Mouse (Mus musculus) bone marrow macrophage, adult 2 months (primary cell): ENCODE data around the gene Mef2d. TPM values are rescaled to one million over a fixed set of nuclear protein-coding genes. Genes with fewer than 3 reads are reported as not detected.

Experiments used
- H3K27ac ChIP-seq: 2 replicates; pipeline ENCODE4 v1.5.1; 2012; ENCODE audit warnings: low read depth, low read length; ENCODE audit not compliant: insufficient read depth
- H3K4me1 ChIP-seq: 2 replicates; pipeline ENCODE4 v1.6.1; 2012; ENCODE audit warnings: low read length; ENCODE audit not compliant: control insufficient read depth, insufficient read depth
- H3K4me3 ChIP-seq: 2 replicates; pipeline ENCODE4 v1.5.1; 2012; ENCODE audit warnings: mild to moderate bottlenecking, low read length, moderate library complexity; ENCODE audit not compliant: insufficient read depth
- CTCF ChIP-seq: IDR thresholded peaks from 2 replicates; pipeline ENCODE4 v1.5.1; 2012; ENCODE audit warnings: low read depth, mild to moderate bottlenecking, low read length, moderate library complexity
- POLR2A ChIP-seq: IDR thresholded peaks from 2 replicates; pipeline ENCODE4 v1.6.1; 2012; ENCODE audit warnings: mild to moderate bottlenecking, low read depth, low read length, borderline replicate concordance
- polyA plus RNA-seq: library from polyadenylated mRNA; stranded (reverse); fragments of >200 nt; gene quantifications from 2 replicates; pipeline ENCODE4 v1.2.4, GENCODE M21; 2012; ENCODE audit not compliant: missing spikeins, insufficient read depth, insufficient read length

Mef2d gene
- polyA plus RNA-seq, 1 experiment, result 98.1 TPM

DNA sequence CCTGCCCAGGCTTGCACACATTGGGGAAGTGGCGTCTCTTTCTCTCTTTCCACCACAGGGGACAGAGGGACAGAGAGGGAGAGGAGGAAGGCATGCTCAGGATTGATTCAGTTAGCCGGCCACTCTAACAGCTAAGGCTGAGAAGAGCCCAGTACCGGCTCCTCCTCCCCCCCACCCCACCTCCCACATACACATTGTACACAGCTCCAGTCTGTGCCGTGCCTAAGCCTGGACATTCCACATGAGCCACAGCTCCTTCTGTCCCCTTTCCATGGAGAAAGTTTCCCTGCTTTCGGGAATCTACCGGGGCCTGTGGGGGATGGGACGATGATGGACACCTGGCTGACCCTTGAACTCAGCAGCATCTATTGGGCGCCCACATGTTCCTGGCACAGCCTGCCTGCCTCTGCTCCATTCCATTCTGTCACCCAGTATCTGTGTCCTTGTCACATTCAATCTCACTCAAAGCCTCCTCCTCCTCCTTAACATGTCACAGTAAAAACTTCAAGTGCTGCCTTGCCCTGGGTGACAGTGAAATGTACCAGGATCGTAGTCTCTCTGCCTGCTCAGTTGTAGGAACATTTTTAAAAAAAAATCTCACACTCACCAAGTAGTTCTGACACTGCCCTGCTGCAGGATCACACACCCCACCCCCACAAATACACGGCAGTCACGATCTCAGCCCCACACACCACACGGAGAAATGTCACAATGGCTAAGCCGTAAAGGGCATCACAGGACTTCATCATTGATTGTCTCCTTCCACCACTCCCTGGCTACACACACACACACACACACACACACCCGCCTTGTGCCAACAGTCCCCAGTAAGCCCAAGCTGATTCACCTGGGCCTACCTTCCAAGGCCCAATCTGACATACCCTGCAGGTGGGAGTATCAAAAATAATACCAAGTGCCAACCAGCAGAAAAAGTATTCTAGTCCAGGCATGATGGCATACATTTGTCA, 20.7 kb upstream of the Mef2d start:
- Histone ChIP-seq H3K4me1 (peaks cover 2% of the 10 kb centered on the region), H3K4me3 (no peak overlapping the region), H3K27ac (no peak overlapping the region)
- no peak for TF ChIP-seq CTCF
- TF ChIP-seq POLR2A, result no peak

DNA sequence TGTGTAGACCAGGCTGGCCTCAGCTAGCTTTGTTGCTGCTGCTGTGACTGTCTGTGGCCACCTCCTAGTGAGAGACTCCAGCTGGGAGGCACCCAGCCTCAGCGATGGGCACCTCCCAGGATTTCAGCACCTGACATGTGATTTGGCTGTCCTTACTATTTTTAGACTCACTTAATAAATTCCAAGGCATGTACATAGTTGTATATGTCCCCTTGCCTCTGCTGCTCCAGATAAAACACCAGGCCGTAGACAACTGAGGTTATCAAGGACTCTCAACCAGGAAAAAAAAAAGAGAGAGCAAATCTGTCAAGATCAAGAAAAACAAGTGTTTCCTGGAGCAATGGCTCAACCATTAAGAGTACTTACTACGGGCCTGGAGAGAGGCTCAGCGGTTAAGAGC, 17.0 kb upstream of the Mef2d start:
- H3K27ac ChIP-seq, result no peak overlapping the region
- TF ChIP-seq POLR2A, result no peak
- peaks cover 2% of the 10 kb centered on the region for H3K4me1 ChIP-seq
- H3K4me3 ChIP-seq, result no peak overlapping the region

DNA sequence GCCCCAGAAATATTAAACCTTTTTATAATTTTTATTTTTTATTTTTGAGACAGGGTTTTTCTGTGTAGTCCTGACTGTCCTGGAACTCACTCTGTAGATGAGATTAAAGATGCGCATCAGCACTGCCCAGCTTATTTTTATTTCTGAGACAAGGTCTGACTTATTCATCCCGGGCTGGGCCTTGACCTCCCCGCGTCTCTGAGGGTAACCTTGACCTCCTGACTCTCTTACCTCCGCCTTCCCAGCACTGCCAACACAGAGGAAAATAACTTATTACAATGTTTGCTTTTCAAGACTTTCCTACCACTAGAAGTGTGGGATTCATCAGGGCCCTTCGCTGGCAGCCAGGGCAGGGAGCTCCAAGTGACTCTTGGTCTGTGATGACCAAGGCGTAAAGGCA, 16.0 kb upstream of the Mef2d start:
- Histone ChIP-seq H3K4me1 (peaks cover 2% of the 10 kb centered on the region), H3K4me3 (no peak overlapping the region), H3K27ac (no peak overlapping the region)
- TF ChIP-seq POLR2A (no peak), CTCF (no peak)

DNA sequence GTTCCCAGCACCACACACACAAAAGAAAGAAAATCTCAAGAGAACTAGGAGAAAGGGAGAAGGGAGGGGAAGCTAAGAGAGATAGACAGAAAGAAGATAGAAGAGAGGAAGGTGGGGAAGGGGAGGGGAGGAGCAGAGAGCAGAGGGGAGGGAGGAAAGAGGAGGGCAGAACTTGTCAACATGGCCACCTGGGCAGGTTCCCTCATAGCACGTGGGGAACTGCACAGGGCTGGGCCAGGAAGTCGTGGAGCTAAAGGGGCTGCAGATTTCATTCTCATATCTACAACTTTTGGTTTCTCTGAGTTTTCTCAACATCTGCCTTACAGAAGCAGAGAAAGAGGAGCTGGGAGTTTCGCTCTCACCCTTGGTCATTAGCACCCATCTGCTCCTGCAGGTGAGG, 14.5 kb upstream of the Mef2d start:
- peaks cover 2% of the 10 kb centered on the region for H3K4me1 ChIP-seq
- no peak overlapping the region for H3K27ac ChIP-seq
- no peak for TF ChIP-seq CTCF
- TF ChIP-seq POLR2A, result no peak
- H3K4me3 ChIP-seq, result no peak overlapping the region

DNA sequence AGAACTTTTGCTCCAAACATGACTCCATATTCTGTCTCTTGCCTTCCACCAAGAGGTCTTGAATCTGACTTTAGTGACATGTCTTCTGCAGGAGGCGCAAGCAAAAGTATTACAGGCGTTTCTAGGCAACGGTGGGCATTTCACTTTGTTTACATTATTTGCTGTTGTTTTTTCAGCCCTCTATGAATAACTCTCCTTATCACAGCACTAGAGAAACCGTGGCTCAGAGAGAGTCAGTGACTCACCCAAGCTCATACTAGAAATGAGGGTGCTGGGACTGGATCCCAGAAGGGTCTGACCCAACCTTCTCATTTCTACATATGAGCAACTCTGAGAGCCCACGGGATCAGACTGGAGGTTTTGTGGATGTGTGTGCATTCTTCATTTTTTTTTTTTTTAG, 14.1 kb upstream of the Mef2d start:
- Histone ChIP-seq H3K4me1 (peaks cover 4% of the 10 kb centered on the region), H3K27ac (no peak overlapping the region), H3K4me3 (no peak overlapping the region)
- TF ChIP-seq CTCF (no peak), POLR2A (no peak)

DNA sequence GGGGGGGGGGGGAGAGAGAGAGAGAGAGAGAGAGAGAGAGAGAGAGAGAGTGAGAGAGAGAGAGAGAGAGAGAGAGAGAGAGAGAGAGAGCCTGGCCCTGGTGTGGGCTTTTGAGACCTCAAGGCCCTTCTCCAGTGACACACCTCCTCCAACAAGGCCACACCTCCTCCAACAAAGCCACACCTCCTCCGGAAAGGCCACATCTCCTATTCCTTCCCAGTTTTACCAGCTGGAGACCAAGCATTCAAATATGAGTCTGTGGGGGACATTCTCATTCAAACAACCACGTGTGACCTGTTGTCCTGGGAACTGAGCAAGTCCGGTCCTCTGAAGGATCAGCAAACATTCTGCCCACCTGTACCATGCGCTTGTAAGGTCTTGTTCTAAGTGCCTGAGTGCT, 13.2 kb upstream of the Mef2d start:
- Histone ChIP-seq H3K27ac (no peak overlapping the region), H3K4me1 (peaks cover 12% of the 10 kb centered on the region), H3K4me3 (no peak overlapping the region)
- TF ChIP-seq POLR2A (no peak), CTCF (no peak)

DNA sequence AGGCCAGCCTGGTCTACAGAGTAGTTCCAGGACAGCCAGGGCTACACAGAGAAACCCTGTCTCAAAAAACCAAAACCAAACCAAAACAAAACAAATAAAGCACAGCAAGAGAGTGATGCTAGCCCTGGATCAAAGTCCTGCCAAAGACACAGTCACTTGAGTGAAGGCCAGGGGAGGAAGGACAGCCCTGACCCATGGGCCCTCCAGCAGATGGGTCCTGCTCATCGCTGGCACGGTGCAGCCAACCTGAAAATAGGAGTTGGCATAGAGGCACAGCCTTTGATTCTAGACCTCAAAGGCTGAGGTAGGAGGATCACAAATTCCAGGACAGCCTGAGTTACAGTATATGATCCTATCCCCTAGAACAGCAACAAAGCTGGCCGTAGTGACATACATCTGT, 11.1 kb upstream of the Mef2d start:
- Histone ChIP-seq H3K4me3 (no peak overlapping the region), H3K4me1 (peaks cover 10% of the 10 kb centered on the region), H3K27ac (no peak overlapping the region)
- no peak for TF ChIP-seq POLR2A
- no peak for TF ChIP-seq CTCF

DNA sequence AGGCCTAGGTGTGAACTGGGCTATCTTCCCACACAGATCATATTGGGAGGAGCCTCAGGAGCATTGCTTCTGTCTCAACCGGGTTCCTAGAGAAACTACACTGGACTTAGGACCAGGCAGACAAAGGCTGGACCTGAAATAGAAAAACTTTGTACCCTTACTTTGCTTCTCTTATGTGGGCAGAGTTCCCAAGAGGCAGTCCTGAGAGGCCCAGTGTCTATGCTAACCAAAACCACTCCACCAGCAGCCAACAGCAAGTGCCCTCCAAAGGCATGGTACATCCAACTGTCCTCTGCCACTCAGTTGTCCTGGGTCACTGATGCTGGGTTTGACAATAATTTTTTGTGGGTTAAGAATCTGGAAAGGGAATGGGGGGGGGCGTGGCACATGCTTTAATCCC, 9.7 kb upstream of the Mef2d start:
- H3K27ac ChIP-seq, result no peak overlapping the region
- TF ChIP-seq CTCF (no peak), POLR2A (no peak)
- peaks cover 17% of the 10 kb centered on the region for H3K4me1 ChIP-seq
- no peak overlapping the region for H3K4me3 ChIP-seq

DNA sequence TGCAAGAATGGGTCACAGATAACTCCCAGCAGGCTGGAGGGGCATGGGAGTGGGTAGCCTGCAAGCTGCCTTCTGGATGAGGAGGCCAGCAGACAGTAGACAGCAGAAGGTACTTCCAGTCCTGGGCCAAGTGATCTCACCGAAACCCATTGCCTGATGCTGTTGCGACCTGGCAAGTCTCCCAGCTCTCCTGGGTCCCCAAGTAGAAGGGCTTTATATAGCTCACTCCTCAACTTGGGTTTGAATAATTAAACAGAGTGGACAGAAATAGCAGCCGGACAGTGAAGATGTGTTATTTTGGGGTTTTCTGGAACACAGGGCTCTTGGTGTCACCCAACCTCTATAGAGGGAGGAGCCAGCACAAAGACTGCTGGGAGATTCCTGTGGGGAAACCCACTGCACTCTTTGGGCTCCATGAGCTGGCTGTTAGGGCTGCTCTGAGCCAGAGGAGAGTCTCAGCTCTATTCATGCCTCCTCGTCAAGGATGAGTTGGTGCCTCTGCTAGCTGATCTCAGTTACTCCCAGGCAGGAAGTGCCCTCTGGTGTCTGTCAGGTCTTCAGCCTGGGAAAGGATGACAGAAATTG, 8.9 kb upstream of the Mef2d start:
- no peak for TF ChIP-seq CTCF
- TF ChIP-seq POLR2A, result no peak
- Histone ChIP-seq H3K27ac (no peak overlapping the region), H3K4me3 (no peak overlapping the region), H3K4me1 (peaks cover 17% of the 10 kb centered on the region)

DNA sequence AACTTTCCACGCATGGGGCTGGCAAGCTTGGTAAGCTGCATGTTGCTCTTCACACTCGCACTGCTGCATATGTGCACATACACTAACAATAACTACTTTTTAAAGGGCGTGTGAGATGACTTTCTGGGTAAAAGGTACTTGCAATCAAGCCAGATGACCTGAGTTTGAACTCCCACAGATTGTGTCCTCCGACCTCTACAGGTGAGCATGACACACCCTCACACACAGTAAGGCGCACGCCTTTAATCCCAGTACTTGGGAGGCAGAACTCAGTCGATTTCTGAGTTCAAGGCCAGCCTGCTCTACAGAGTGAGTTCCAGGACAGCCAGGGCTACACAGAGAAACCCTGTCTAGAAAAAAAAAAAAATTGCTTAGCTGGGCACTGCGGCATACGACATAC, 5.8 kb upstream of the Mef2d start:
- TF ChIP-seq POLR2A (no peak), CTCF (no peak)
- peaks cover 33% of the 10 kb centered on the region for H3K4me1 ChIP-seq
- H3K27ac ChIP-seq, result no peak overlapping the region
- no peak overlapping the region for H3K4me3 ChIP-seq
